Mouse (Mus musculus): ENCODE data around the gene Sstr4. TPM values are rescaled to one million over a fixed set of nuclear protein-coding genes. Genes with fewer than 3 reads are reported as not detected.

Gene Sstr4
- total RNA-seq, 1 experiment: 0.98 TPM

- TF ChIP-seq CHD2 (IDR thresholded peaks at IDR 0.05; ENCODE audit: low read depth, low read length) (no peak), HCFC1 (IDR thresholded peaks at IDR 0.05; ENCODE audit: borderline replicate concordance, insufficient read depth, low read length) (no peak), ZNF384 (IDR thresholded peaks at IDR 0.05; ENCODE audit: low read depth, low read length) (no peak), MAFK (IDR thresholded peaks at IDR 0.05; ENCODE audit: insufficient read depth, low read depth, low read length) (no peak), ZC3H11A (IDR thresholded peaks at IDR 0.05; ENCODE audit: borderline replicate concordance, low read depth, low read length) (no peak)
- no peak overlapping the region for H3K9ac ChIP-seq (ENCODE audit: insufficient read depth, low read depth, low read length, poor library complexity, severe bottlenecking)
- H3K4me3 ChIP-seq (ENCODE audit: insufficient read depth in 1 of 2, low read depth in 1 of 2, low read length in 2 of 2, poor library complexity in 1 of 2, severe bottlenecking in 1 of 2): no peak overlapping the region
- H3K4me1 ChIP-seq (ENCODE audit: control insufficient read depth in 2 of 2, insufficient read depth in 2 of 2, low read length in 2 of 2, poor library complexity in 1 of 2): no peaks in the 10 kb centered on the region
- DNase-seq (ENCODE audit: low read depth, low spot score): no peak
- no peak overlapping the region; the same call in 1 of the 2 replicates for H3K27ac ChIP-seq (ENCODE audit: insufficient read depth, low read depth, low read length, poor library complexity, severe bottlenecking)
- in situ Hi-C loops (cut with MboI; ENCODE audit: low sequenced_read_pairs in 2 of 2, unreplicated experiment in 2 of 2): no loop called here
- no peaks in the 10 kb centered on the region for H3K36me3 ChIP-seq (ENCODE audit: control insufficient read depth, insufficient read depth, low read length, poor library complexity, severe bottlenecking)
- no peaks in the 10 kb centered on the region for H3K9me3 ChIP-seq (ENCODE audit: control insufficient read depth, insufficient read depth, low read depth, low read length)
Observed at GRCm38 (mm10) chr2:148408761-148409120, 13.6 kb downstream of the Sstr4 start.

- TF ChIP-seq MAFK (IDR thresholded peaks at IDR 0.05; ENCODE audit: insufficient read depth, low read depth, low read length) (no peak), CHD2 (IDR thresholded peaks at IDR 0.05; ENCODE audit: low read depth, low read length) (no peak), ZC3H11A (IDR thresholded peaks at IDR 0.05; ENCODE audit: borderline replicate concordance, low read depth, low read length) (no peak), HCFC1 (IDR thresholded peaks at IDR 0.05; ENCODE audit: borderline replicate concordance, insufficient read depth, low read length) (no peak), ZNF384 (IDR thresholded peaks at IDR 0.05; ENCODE audit: low read depth, low read length) (no peak)
- DNase-seq (ENCODE audit: low read depth, low spot score): no peak
- Histone ChIP-seq H3K9me3 (ENCODE audit: control insufficient read depth, insufficient read depth, low read depth, low read length) (no peaks in the 10 kb centered on the region), H3K36me3 (ENCODE audit: control insufficient read depth, insufficient read depth, low read length, poor library complexity, severe bottlenecking) (no peaks in the 10 kb centered on the region), H3K27ac (ENCODE audit: insufficient read depth, low read depth, low read length, poor library complexity, severe bottlenecking) (peak overlapping the region; percentile 32; the same call in 1 of the 2 replicates), H3K4me3 (ENCODE audit: insufficient read depth in 1 of 2, low read depth in 1 of 2, low read length in 2 of 2, poor library complexity in 1 of 2, severe bottlenecking in 1 of 2) (no peak overlapping the region), H3K9ac (ENCODE audit: insufficient read depth, low read depth, low read length, poor library complexity, severe bottlenecking) (no peak overlapping the region), H3K4me1 (ENCODE audit: control insufficient read depth in 2 of 2, insufficient read depth in 2 of 2, low read length in 2 of 2, poor library complexity in 1 of 2) (no peaks in the 10 kb centered on the region)
- in situ Hi-C loops (cut with MboI; ENCODE audit: low sequenced_read_pairs in 2 of 2, unreplicated experiment in 2 of 2): no loop called here
Observed at GRCm38 (mm10) chr2:148409141-148409540, 14.0 kb downstream of the Sstr4 start.

GRCm38 (mm10) chr2:148409821-148410220 lies 14.7 kb downstream of the Sstr4 start:
- in situ Hi-C loops (cut with MboI; ENCODE audit: low sequenced_read_pairs in 2 of 2, unreplicated experiment in 2 of 2): no loop called here
- Histone ChIP-seq H3K9me3 (ENCODE audit: control insufficient read depth, insufficient read depth, low read depth, low read length) (no peaks in the 10 kb centered on the region), H3K4me3 (ENCODE audit: insufficient read depth in 1 of 2, low read depth in 1 of 2, low read length in 2 of 2, poor library complexity in 1 of 2, severe bottlenecking in 1 of 2) (no peak overlapping the region), H3K4me1 (ENCODE audit: control insufficient read depth in 2 of 2, insufficient read depth in 2 of 2, low read length in 2 of 2, poor library complexity in 1 of 2) (no peaks in the 10 kb centered on the region), H3K36me3 (ENCODE audit: control insufficient read depth, insufficient read depth, low read length, poor library complexity, severe bottlenecking) (no peaks in the 10 kb centered on the region), H3K27ac (ENCODE audit: insufficient read depth, low read depth, low read length, poor library complexity, severe bottlenecking) (no peak overlapping the region), H3K9ac (ENCODE audit: insufficient read depth, low read depth, low read length, poor library complexity, severe bottlenecking) (no peak overlapping the region)
- no peak; the same call in 1 of the 2 replicates for TF ChIP-seq ZNF384 (IDR thresholded peaks at IDR 0.05; ENCODE audit: low read depth, low read length)
- no peak for TF ChIP-seq CHD2 (IDR thresholded peaks at IDR 0.05; ENCODE audit: low read depth, low read length)
- no peak for TF ChIP-seq ZC3H11A (IDR thresholded peaks at IDR 0.05; ENCODE audit: borderline replicate concordance, low read depth, low read length)
- TF ChIP-seq HCFC1 (IDR thresholded peaks at IDR 0.05; ENCODE audit: borderline replicate concordance, insufficient read depth, low read length): no peak
- DNase-seq (ENCODE audit: low read depth, low spot score): no peak

DNA sequence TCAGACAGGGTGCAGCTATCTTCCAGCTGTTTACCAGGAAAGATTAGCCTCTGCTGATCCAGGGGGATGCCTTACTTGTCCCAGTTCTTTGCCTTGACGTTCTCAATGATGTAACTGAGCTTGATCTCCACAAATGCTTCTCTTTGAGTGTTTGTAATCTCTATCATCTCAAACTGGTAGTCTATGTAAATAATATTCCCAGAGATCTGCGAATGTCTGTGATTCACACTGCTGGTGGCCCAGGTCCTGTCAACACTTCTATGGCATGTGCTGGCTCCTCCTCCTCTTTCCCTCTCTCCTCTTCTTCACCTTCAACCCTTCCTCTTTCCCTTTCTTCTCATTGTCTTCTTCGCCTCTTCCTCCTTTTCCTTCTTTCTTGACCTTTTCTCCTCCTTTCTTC lies 24.0 kb downstream of the Sstr4 start:
- no peak overlapping the region for H3K27ac ChIP-seq (ENCODE audit: insufficient read depth, low read depth, low read length, poor library complexity, severe bottlenecking)
- H3K9me3 ChIP-seq (ENCODE audit: control insufficient read depth, insufficient read depth, low read depth, low read length): no peaks in the 10 kb centered on the region
- no peak for DNase-seq (ENCODE audit: low read depth, low spot score)
- H3K4me3 ChIP-seq (ENCODE audit: insufficient read depth in 1 of 2, low read depth in 1 of 2, low read length in 2 of 2, poor library complexity in 1 of 2, severe bottlenecking in 1 of 2): no peak overlapping the region
- no peaks in the 10 kb centered on the region for H3K4me1 ChIP-seq (ENCODE audit: control insufficient read depth in 2 of 2, insufficient read depth in 2 of 2, low read length in 2 of 2, poor library complexity in 1 of 2)
- no peaks in the 10 kb centered on the region for H3K36me3 ChIP-seq (ENCODE audit: control insufficient read depth, insufficient read depth, low read length, poor library complexity, severe bottlenecking)
- TF ChIP-seq HCFC1 (IDR thresholded peaks at IDR 0.05; ENCODE audit: borderline replicate concordance, insufficient read depth, low read length) (no peak), CHD2 (IDR thresholded peaks at IDR 0.05; ENCODE audit: low read depth, low read length) (no peak), MAFK (IDR thresholded peaks at IDR 0.05; ENCODE audit: insufficient read depth, low read depth, low read length) (no peak), ZNF384 (IDR thresholded peaks at IDR 0.05; ENCODE audit: low read depth, low read length) (no peak), ZC3H11A (IDR thresholded peaks at IDR 0.05; ENCODE audit: borderline replicate concordance, low read depth, low read length) (no peak)
- in situ Hi-C loops (cut with MboI; ENCODE audit: low sequenced_read_pairs in 2 of 2, unreplicated experiment in 2 of 2): no loop called here
- no peak overlapping the region for H3K9ac ChIP-seq (ENCODE audit: insufficient read depth, low read depth, low read length, poor library complexity, severe bottlenecking)

DNA sequence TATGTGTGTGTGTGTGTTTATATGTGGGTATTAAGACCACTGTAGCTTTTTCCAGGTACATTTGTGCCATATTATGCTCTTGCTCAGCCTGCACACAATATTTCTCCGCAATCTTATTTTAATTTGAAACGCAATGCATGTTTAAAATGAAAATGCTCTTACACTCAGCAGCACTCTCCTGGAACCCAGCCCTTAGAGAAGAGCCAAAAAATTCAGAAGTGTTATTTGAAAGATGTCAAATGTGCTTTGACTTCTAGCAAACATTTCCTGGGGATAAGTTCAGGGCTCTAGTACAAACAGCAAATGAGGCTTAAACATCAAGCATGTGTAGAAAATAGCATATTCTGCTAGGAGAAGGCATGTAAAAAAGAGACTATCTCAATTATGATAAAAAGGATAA lies 24.6 kb downstream of the Sstr4 start:
- Histone ChIP-seq H3K27ac (ENCODE audit: insufficient read depth, low read depth, low read length, poor library complexity, severe bottlenecking) (no peak overlapping the region), H3K4me3 (ENCODE audit: insufficient read depth in 1 of 2, low read depth in 1 of 2, low read length in 2 of 2, poor library complexity in 1 of 2, severe bottlenecking in 1 of 2) (no peak overlapping the region), H3K36me3 (ENCODE audit: control insufficient read depth, insufficient read depth, low read length, poor library complexity, severe bottlenecking) (no peaks in the 10 kb centered on the region), H3K9ac (ENCODE audit: insufficient read depth, low read depth, low read length, poor library complexity, severe bottlenecking) (no peak overlapping the region), H3K4me1 (ENCODE audit: control insufficient read depth in 2 of 2, insufficient read depth in 2 of 2, low read length in 2 of 2, poor library complexity in 1 of 2) (no peaks in the 10 kb centered on the region), H3K9me3 (ENCODE audit: control insufficient read depth, insufficient read depth, low read depth, low read length) (no peaks in the 10 kb centered on the region)
- no peak for DNase-seq (ENCODE audit: low read depth, low spot score)
- in situ Hi-C loops (cut with MboI; ENCODE audit: low sequenced_read_pairs in 2 of 2, unreplicated experiment in 2 of 2): no loop called here
- no peak for TF ChIP-seq ZC3H11A (IDR thresholded peaks at IDR 0.05; ENCODE audit: borderline replicate concordance, low read depth, low read length)
- TF ChIP-seq HCFC1 (IDR thresholded peaks at IDR 0.05; ENCODE audit: borderline replicate concordance, insufficient read depth, low read length): no peak
- TF ChIP-seq CHD2 (IDR thresholded peaks at IDR 0.05; ENCODE audit: low read depth, low read length): no peak
